Mouse (Mus musculus) embryonic fibroblast, embryonic 13.5 days (primary cell): Measurements from ENCODE around the gene Aldh3b2. TPM values are rescaled to one million over a fixed set of nuclear protein-coding genes. Genes with fewer than 3 reads are reported as not detected.

Experiments used
- H3K27ac ChIP-seq: 2 replicates; pipeline ENCODE4 v1.5.1; 2012; ENCODE audit warnings: low read length, control low read depth, inconsistent platforms; ENCODE audit not compliant: insufficient read depth
- H3K4me1 ChIP-seq: 2 replicates; pipeline ENCODE4 v1.6.1; 2011; ENCODE audit warnings: low read length; ENCODE audit not compliant: control insufficient read depth, insufficient read depth
- H3K4me3 ChIP-seq: 2 replicates; pipeline ENCODE4 v1.5.1; 2011; ENCODE audit warnings: mild to moderate bottlenecking, control low read depth, low read length; ENCODE audit not compliant: insufficient read depth
- CTCF ChIP-seq: IDR thresholded peaks from 2 replicates; pipeline ENCODE4 v1.5.1; 2011; ENCODE audit warnings: mild to moderate bottlenecking, control low read depth, low read length, moderate library complexity, borderline replicate concordance; ENCODE audit not compliant: insufficient read depth
- POLR2A ChIP-seq: IDR thresholded peaks from 2 replicates; pipeline ENCODE4 v1.6.1; 2011; ENCODE audit warnings: low read depth, mild to moderate bottlenecking, control low read depth, low read length, moderate library complexity
- polyA plus RNA-seq: library from polyadenylated mRNA; stranded (reverse); fragments of >200 nt; gene quantifications from 2 replicates; pipeline ENCODE4 v1.2.4, GENCODE M21; 2011; ENCODE audit warnings: low read depth; ENCODE audit not compliant: missing spikeins, insufficient read length

The Aldh3b2 gene
- not detected in 2 replicates for polyA plus RNA-seq

DNA sequence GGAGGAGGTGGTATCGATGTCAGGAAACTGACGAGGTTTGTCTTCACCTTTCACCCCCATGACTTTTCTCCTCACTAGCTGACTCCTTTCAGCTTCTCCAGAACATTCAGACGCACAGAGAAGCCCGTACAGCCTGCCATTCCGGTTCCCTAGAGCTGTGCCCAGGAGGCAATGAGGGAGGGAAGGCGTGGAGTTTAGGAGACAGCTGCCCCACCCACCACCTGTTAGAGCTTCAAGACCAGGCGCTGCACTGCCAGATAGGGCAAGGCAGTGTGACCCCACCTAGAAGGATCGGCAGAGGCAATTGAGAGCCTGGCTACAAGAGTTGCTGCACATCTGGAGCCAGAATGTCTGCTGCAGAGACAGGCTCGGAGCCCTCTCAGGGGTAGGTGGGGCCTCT is at the start of gene Aldh3b2:
Aldh3b2 (plus strand) TSS at position 100 of the 400 bp plus-strand sequence.
- no peak within 1 kb of the TSS for H3K27ac ChIP-seq
- no peak for TF ChIP-seq CTCF
- no peak for TF ChIP-seq POLR2A

GRCm38 (mm10) chr19:3922661-3923371 is 49.3 kb upstream of the Aldh3b2 start:
- no peak for TF ChIP-seq POLR2A
- no peak for TF ChIP-seq CTCF
- H3K4me3 ChIP-seq: no peak overlapping the region
- peaks cover 7% of the 10 kb centered on the region; the same call in 1 of the 2 replicates for H3K4me1 ChIP-seq
- H3K27ac ChIP-seq: no peak overlapping the region

More for the DNA sequence above, at the start of gene Aldh3b2:
- Histone ChIP-seq H3K4me3 (no peak within 1 kb of the TSS), H3K4me1 (no peaks in the 10 kb centered on the region)

- Histone ChIP-seq H3K27ac (no peak overlapping the region), H3K4me3 (no peak overlapping the region), H3K4me1 (peaks cover 7% of the 10 kb centered on the region; the same call in 1 of the 2 replicates)
- TF ChIP-seq POLR2A (no peak), CTCF (no peak)
Measured at GRCm38 (mm10) chr19:3923586-3923985, 48.5 kb upstream of the Aldh3b2 start.

DNA sequence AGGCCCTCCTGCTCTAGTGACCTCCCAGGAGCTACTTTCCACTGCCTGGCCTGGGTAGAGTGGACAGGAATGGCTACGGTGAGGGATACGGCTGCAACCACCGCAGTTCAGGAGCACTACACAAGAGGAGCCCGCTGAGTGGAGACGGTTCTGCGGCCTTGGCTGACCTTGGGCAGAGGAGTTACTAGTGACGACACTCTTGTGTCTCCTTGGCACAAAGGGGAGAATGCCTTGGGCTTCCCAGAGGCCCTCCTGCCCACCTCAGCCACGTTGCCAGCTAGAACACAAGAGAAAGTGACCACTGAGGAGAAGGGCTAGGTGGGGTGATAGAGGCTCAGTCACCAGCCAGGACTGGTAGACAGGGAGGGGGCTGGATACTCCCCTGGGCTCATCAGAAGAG is 47.9 kb upstream of the Aldh3b2 start:
- Histone ChIP-seq H3K4me1 (peaks cover 8% of the 10 kb centered on the region; the same call in 1 of the 2 replicates), H3K4me3 (no peak overlapping the region), H3K27ac (no peak overlapping the region)
- TF ChIP-seq POLR2A (no peak), CTCF (no peak)

DNA sequence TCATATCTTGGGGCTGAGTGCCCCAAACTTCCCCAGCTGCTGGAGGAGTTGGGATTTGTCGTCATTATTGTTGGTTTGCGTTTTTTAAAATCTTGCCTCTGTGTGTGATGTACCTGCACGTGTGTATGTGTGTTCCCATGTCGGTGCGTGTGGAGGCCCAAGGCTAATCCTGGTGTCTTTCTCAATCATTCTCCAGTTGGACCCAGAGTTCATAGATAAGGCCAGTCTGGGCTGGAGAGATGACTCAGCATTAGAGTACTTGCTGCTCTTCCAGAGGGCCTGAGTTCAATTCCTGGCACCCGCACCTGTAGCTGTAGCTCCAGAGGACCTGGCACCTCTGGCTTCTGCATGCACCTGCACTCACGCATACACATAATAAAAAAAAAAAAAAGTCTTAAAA is 47.3 kb upstream of the Aldh3b2 start:
- no peak for TF ChIP-seq CTCF
- TF ChIP-seq POLR2A: no peak
- Histone ChIP-seq H3K4me3 (no peak overlapping the region), H3K27ac (no peak overlapping the region), H3K4me1 (peaks cover 14% of the 10 kb centered on the region)

DNA sequence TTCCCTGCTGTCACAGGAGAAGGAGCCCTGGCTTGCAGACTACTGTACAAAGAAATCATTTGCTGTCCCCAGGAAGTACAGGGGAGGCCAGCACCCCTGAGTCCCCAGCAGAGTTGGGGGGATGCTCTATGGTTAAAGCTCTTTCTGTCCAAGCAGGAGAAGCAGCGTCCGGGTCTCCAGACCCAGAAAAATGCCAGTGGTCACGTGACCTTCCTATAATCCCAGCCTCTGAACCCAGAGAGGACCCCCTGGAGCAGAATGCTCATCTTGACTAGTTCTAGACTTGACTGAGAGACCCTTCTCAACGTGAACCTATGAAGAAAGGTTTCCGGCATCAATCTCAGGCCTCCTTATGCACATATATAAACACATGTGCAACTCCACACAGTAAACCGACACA is 46.3 kb upstream of the Aldh3b2 start:
- Histone ChIP-seq H3K27ac (no peak overlapping the region), H3K4me1 (peaks cover 19% of the 10 kb centered on the region), H3K4me3 (no peak overlapping the region)
- TF ChIP-seq CTCF: no peak
- TF ChIP-seq POLR2A: no peak

- 0 out of 2 replicates have a peak, but pooled peaks have one; percentile 26 for TF ChIP-seq POLR2A
- peak; percentile 27; the same call in 1 of the 2 replicates for TF ChIP-seq CTCF
- Histone ChIP-seq H3K27ac (peak overlapping the region; percentile 27), H3K4me1 (peaks cover 19% of the 10 kb centered on the region), H3K4me3 (no peak overlapping the region)
Measured at GRCm38 (mm10) chr19:3926279-3926678, 45.8 kb upstream of the Aldh3b2 start.

DNA sequence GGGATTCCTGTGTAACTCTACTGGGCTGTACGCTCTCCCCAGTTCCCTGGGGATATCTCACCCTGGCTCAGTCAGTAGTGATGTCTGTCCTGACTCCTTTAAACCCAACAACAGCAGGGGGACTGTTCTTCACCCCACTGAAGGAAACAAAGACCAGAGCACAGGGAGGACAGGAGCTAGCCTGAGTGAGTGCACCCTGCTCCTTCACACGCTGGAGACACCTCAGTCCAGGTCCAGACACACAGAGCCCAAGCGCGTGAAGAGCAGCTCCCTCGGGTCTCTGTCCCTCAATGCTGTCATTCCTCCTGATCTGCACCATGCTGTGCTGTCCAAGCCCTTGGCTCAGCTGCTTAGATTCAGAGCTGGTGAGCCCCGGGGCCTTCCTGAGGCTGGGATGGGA is 45.4 kb upstream of the Aldh3b2 start:
- no peak overlapping the region for H3K4me3 ChIP-seq
- no peak for TF ChIP-seq POLR2A
- TF ChIP-seq CTCF: no peak
- H3K27ac ChIP-seq: peak overlapping the region; percentile 27
- H3K4me1 ChIP-seq: peaks cover 19% of the 10 kb centered on the region

- peaks cover 19% of the 10 kb centered on the region for H3K4me1 ChIP-seq
- no peak overlapping the region for H3K27ac ChIP-seq
- H3K4me3 ChIP-seq: no peak overlapping the region
- no peak for TF ChIP-seq CTCF
- no peak for TF ChIP-seq POLR2A
Measured at GRCm38 (mm10) chr19:3927989-3928388, 44.1 kb upstream of the Aldh3b2 start.

DNA sequence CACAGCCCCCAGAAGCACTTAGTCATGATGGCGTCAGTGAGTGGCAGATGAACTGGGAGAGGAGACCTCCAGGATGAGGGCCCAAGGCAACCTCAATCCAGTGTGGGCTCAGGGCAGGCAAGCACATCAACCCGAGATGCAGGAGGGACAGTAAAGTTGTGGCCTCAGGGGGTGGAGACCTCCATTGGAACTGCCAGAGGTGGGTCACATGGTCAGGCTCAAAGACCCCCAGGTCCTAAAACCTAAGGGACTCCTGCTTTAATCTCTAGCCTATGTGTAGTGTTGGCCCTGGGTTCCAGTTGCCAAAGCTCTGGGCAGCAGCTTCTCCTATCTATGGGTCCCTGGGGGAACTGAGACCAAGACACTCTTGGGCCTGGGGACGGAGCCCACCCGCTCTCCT is 43.3 kb upstream of the Aldh3b2 start:
- Histone ChIP-seq H3K4me1 (peaks cover 19% of the 10 kb centered on the region), H3K4me3 (no peak overlapping the region), H3K27ac (no peak overlapping the region)
- no peak for TF ChIP-seq POLR2A
